Mouse (Mus musculus) lung, adult 2 months (tissue): ENCODE measurements around the gene Meis3.

Source experiments
- CTCF ChIP-seq: fragments of 200-500 bp; IDR thresholded peaks from 2 replicates; pipeline ENCODE4 v1.5.1; 2011; ENCODE audit warnings: mild to moderate bottlenecking, low read length, control low read depth; ENCODE audit not compliant: insufficient read depth
- POLR2A ChIP-seq: fragments of 200-500 bp; IDR thresholded peaks from 2 replicates; pipeline ENCODE4 v1.6.1; 2011; ENCODE audit warnings: low read depth, mild to moderate bottlenecking, control low read depth, low read length, borderline replicate concordance; ENCODE audit errors: extremely low read depth

GRCm38 (mm10) chr7:16128899-16129298 is 46.0 kb upstream of the Meis3 start:
- TF ChIP-seq CTCF (no peak), POLR2A (no peak)
